Mouse (Mus musculus) CH12.LX (cell line): Measurements from ENCODE around the gene Dnajb7. TPM values are rescaled to one million over a fixed set of nuclear protein-coding genes. Genes with fewer than 3 reads are reported as not detected.

ENCODE experiments used
- DNase-seq: peaks from one replicate; pipeline ENCODE4 v3.0.0-alpha.2; 2013; ENCODE audit errors: extremely low read depth
- H3K27ac ChIP-seq: 2 replicates; pipeline ENCODE4 v1.5.1; 2012; ENCODE audit warnings: low read depth, mild to moderate bottlenecking, control low read depth, moderate library complexity; ENCODE audit not compliant: insufficient read depth
- H3K27me3 ChIP-seq: replicated peaks from 2 replicates; pipeline ENCODE3; 2012; ENCODE audit warnings: inconsistent platforms
- H3K36me3 ChIP-seq, 2 experiments: replicated peaks in 1 of 2; 2 replicates each; pipeline versions ENCODE3 to v1.6.1; 2012; ENCODE audit warnings: inconsistent platforms in 1 of 2, low read length in 1 of 2, mild to moderate bottlenecking in 1 of 2, mixed read lengths in 1 of 2, moderate library complexity in 1 of 2; ENCODE audit not compliant: control insufficient read depth in 1 of 2, insufficient read depth in 1 of 2
- H3K4me1 ChIP-seq, 2 experiments: 2 replicates each; pipeline ENCODE4 v1.6.1; 2012; ENCODE audit warnings: inconsistent platforms in 1 of 2, moderate library complexity in 1 of 2; ENCODE audit not compliant: insufficient read depth in 2 of 2, control insufficient read depth in 1 of 2
- H3K4me2 ChIP-seq: 2 replicates; pipeline ENCODE4 v1.6.1; 2012; ENCODE audit warnings: low read depth, mild to moderate bottlenecking, control low read depth; ENCODE audit not compliant: poor library complexity, insufficient read depth, severe bottlenecking
- H3K4me3 ChIP-seq, 3 experiments: fragments of 150-350 bp in 1 of 3; sonication (generic) in 1 of 3; replicated peaks in 1 of 3; 2 replicates each; pipeline versions ENCODE3 to v1.5.1; 2011 to 2012; ENCODE audit warnings: low read depth in 2 of 3, low read length in 2 of 3, mild to moderate bottlenecking in 2 of 3, moderate library complexity in 2 of 3, control low read depth in 1 of 3, improper control_type of control experiment in 1 of 3, inconsistent platforms in 1 of 3, mixed read lengths in 1 of 3; ENCODE audit not compliant: poor library complexity in 1 of 3
- H3K79me2 ChIP-seq: replicated peaks from 2 replicates; pipeline ENCODE4 v1.6.1; 2012; ENCODE audit warnings: mild to moderate bottlenecking, moderate library complexity; ENCODE audit not compliant: control insufficient read depth, poor library complexity, insufficient read depth, severe bottlenecking; ENCODE audit errors: extremely low read depth
- H3K9ac ChIP-seq: 2 replicates; pipeline ENCODE4 v1.6.1; 2012; ENCODE audit warnings: low read depth, mild to moderate bottlenecking, control low read depth, moderate library complexity; ENCODE audit not compliant: insufficient read depth
- H3K9me3 ChIP-seq: replicated peaks from 2 replicates; pipeline ENCODE3; 2012; ENCODE audit warnings: low read length, inconsistent platforms, mixed read lengths
- E2F4 ChIP-seq: IDR thresholded peaks from 2 replicates; pipeline ENCODE4 v1.6.1; 2011; ENCODE audit warnings: low read depth, low read length, improper control_type of control experiment; ENCODE audit not compliant: insufficient replicate concordance
- JUN ChIP-seq: IDR thresholded peaks from 2 replicates; pipeline ENCODE4 v1.6.1; 2011; ENCODE audit warnings: low read depth, mild to moderate bottlenecking, low read length, improper control_type of control experiment, moderate library complexity; ENCODE audit not compliant: insufficient read depth
- JUND ChIP-seq: conservative IDR thresholded peaks from 2 replicates; pipeline ENCODE4 v1.6.1; 2011; ENCODE audit warnings: low read depth, low read length, improper control_type of control experiment
- KAT2A ChIP-seq: IDR thresholded peaks from 2 replicates; pipeline ENCODE4 v1.6.1; 2012; ENCODE audit warnings: low read length, improper control_type of control experiment, inconsistent platforms; ENCODE audit not compliant: insufficient replicate concordance
- NRF1 ChIP-seq: IDR thresholded peaks from 2 replicates; pipeline ENCODE4 v1.6.1; 2014; ENCODE audit warnings: low read depth, mild to moderate bottlenecking, inconsistent platforms, low read length, improper control_type of control experiment, moderate library complexity
- PAX5 ChIP-seq: IDR thresholded peaks from 2 replicates; pipeline ENCODE4 v1.6.1; 2012; ENCODE audit warnings: low read length, inconsistent platforms, mixed read lengths
- RAD21 ChIP-seq: IDR thresholded peaks from 2 replicates; pipeline ENCODE4 v1.6.1; 2011; ENCODE audit warnings: low read depth, mild to moderate bottlenecking, low read length, improper control_type of control experiment, moderate library complexity
- RCOR1 ChIP-seq: conservative IDR thresholded peaks from 2 replicates; pipeline ENCODE4 v1.6.1; 2012; ENCODE audit warnings: low read depth, mild to moderate bottlenecking, inconsistent platforms, low read length, improper control_type of control experiment
- SMC3 ChIP-seq: IDR thresholded peaks from 2 replicates; pipeline ENCODE4 v1.6.1; 2011; ENCODE audit warnings: low read depth, low read length, improper control_type of control experiment
- TBP ChIP-seq: conservative IDR thresholded peaks from 2 replicates; pipeline ENCODE4 v1.6.1; 2011; ENCODE audit warnings: low read depth, low read length, improper control_type of control experiment
- UBTF ChIP-seq: IDR thresholded peaks from 2 replicates; pipeline ENCODE4 v1.6.1; 2012; ENCODE audit warnings: low read depth, mild to moderate bottlenecking, inconsistent platforms, low read length, improper control_type of control experiment, moderate library complexity
- ZC3H11A ChIP-seq: IDR thresholded peaks from 2 replicates; pipeline ENCODE4 v1.6.1; 2012; ENCODE audit warnings: low read depth, mild to moderate bottlenecking, inconsistent platforms, low read length, improper control_type of control experiment
- ZMIZ1 ChIP-seq: IDR thresholded peaks from 2 replicates; pipeline ENCODE4 v1.6.1; 2012; ENCODE audit warnings: low read depth, mild to moderate bottlenecking, inconsistent platforms, low read length, improper control_type of control experiment
- ZNF384 ChIP-seq: IDR thresholded peaks from 2 replicates; pipeline ENCODE4 v1.6.1; 2012; ENCODE audit warnings: low read depth, low read length, improper control_type of control experiment, inconsistent platforms
- dilution Hi-C: fragments of 300-500 bp; cut with MboI; formaldehyde crosslinking; loops from 2 replicates; pipeline ENCODE4 v1.14.3; 2020; ENCODE audit warnings: low sequenced_read_pairs; ENCODE audit not compliant: extremely low pct_unique_long_range_greater_than_20kb, extremely low pct_ligation_motif_present
- in situ Hi-C: fragments of 300-500 bp; cut with MboI; formaldehyde crosslinking; loops from 3 replicates; pipeline ENCODE4 v1.14.3; 2019; ENCODE audit warnings: low sequenced_read_pairs, low pct_ligation_motif_present, low pct_unique_long_range_greater_than_20kb, mixed read lengths
- polyA plus RNA-seq: library from polyadenylated mRNA; unstranded; fragments of >175 nt; gene quantifications from 2 replicates; pipeline ENCODE4 v1.2.1, GENCODE M21; 2012; ENCODE audit warnings: low read depth; ENCODE audit not compliant: insufficient read length
- total RNA-seq, 2 experiments: library from RNA; depleted of rRNA; stranded (reverse); fragments of 300-350 nt in 1 of 2; fragments of >200 nt in 1 of 2; gene quantifications; 2 replicates each; pipeline ENCODE4 v1.2.3; 2012 to 2014

Gene Dnajb7
- total and polyA plus RNA-seq, 3 experiments = not detected

- Histone ChIP-seq H3K4me3 (no peak overlapping the region), H3K4me2 (no peak overlapping the region), H3K9ac (no peak overlapping the region), H3K4me1 (no peaks in the 10 kb centered on the region), H3K79me2 (peaks cover 6% of the 10 kb centered on the region), H3K36me3 (peaks cover 49 to 82% of the 10 kb centered on the region in 2 experiments), H3K9me3 (no peaks in the 10 kb centered on the region), H3K27ac (no peak overlapping the region), H3K27me3 (no peaks in the 10 kb centered on the region)
- TF ChIP-seq RCOR1 (no peak), ZNF384 (no peak), KAT2A (no peak), NRF1 (no peak), PAX5 (no peak), UBTF (no peak), TBP (no peak), JUN (no peak), SMC3 (no peak)
- DNase-seq = no peak
- in situ Hi-C loops = no loop called here
- dilution Hi-C loops = no loop called here
Observed at GRCm38 (mm10) chr15:81378845-81379244, 29.3 kb downstream of the Dnajb7 start.

- Histone ChIP-seq H3K27ac (no peak overlapping the region), H3K36me3 (peaks cover 55 to 85% of the 10 kb centered on the region in 2 experiments), H3K9ac (no peak overlapping the region), H3K27me3 (no peaks in the 10 kb centered on the region), H3K4me1 (no peaks in the 10 kb centered on the region), H3K9me3 (no peaks in the 10 kb centered on the region), H3K4me2 (no peak overlapping the region), H3K79me2 (peaks cover 3% of the 10 kb centered on the region), H3K4me3 (no peak overlapping the region)
- in situ Hi-C loops = no loop called here
- no peak for DNase-seq
- dilution Hi-C loops = no loop called here
- no peak for TF ChIP-seq ZC3H11A
- TF ChIP-seq ZMIZ1 = no peak
- TF ChIP-seq RAD21 = no peak
- TF ChIP-seq E2F4 = no peak
- TF ChIP-seq TBP = no peak
- no peak for TF ChIP-seq JUND
Observed at GRCm38 (mm10) chr15:81374621-81375020, 33.5 kb downstream of the Dnajb7 start.

- no peak overlapping the region for H3K4me3 ChIP-seq
- in situ Hi-C loops = no loop called here
- H3K27ac ChIP-seq = no peak overlapping the region
- no peaks in the 10 kb centered on the region for H3K27me3 ChIP-seq
- no peaks in the 10 kb centered on the region for H3K4me1 ChIP-seq
- H3K9me3 ChIP-seq = no peaks in the 10 kb centered on the region
- no peak for TF ChIP-seq PAX5
- TF ChIP-seq, all 38 proteins: peak for 0
- H3K79me2 ChIP-seq = no peaks in the 10 kb centered on the region; the same call in 1 of the 2 replicates
- H3K36me3 ChIP-seq = peaks cover 47 to 91% of the 10 kb centered on the region in 2 experiments
- no peak for DNase-seq
- H3K9ac ChIP-seq = no peak overlapping the region
- dilution Hi-C loops = no loop called here
- H3K4me2 ChIP-seq = no peak overlapping the region
Observed at GRCm38 (mm10) chr15:81370356-81370755, 37.7 kb downstream of the Dnajb7 start.
